Mouse (Mus musculus): ENCODE results near the gene Ap3s2.

Ap3s2 gene

DNA sequence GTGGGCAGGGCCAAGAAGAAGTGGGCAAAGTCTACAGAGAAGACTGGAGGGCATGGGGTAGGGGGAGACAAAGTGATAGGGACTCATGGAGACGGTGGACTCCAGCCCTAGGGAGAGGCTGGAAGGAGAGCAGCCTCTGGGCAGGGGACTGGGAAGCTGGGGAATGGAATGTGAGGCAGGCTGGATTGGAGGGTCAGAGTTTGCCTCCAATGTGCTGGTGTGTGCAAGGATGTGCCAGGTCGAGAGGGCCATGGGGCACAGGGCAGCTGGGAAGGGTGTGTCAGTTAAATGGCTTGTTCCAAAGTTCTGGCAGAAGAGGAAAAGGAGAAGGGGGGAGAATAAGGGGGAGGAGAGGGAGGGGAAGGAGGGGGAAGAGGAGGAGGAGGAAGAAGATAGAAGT is 83.2 kb downstream of the Ap3s2 start:
- DNase-seq = no peak

DNA sequence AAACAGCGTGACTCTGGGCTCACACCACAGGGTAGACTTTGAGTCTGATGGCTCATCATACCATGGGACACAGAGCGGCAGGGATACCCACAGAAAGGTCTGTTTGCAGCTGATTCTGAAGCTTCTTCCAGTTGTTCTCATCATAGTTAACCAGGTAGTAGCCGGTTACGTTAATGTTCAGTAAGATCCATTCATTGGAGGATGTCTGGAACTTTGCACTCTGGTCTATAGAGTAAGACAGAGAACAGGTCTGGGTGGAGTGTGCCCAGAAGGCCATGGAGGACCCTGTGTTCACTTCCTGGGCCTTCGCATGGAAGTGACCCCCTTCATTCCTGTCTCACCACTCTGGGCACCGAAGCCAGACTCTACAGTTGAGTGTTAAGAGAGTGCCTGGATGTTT is 85.3 kb downstream of the Ap3s2 start:
- no peak for DNase-seq

DNA sequence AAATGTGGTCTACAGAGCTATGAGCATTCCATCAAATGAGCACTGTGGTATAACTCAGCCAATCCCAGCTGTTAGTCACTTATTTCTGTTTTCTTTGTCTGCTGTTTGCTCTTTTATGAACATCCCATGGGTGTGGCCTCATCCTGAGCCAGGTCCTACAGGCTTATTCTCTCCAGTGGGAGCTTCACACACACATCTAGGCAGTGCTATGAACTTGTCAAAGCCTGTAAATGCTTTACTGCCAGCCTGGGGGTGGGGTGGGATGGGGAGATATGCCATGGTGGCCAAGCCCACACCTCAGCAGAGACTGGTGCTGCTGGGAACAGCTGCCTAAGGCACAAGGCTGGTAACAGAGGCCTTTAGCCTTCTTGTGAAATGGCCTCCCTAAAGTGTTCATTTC is 87.5 kb downstream of the Ap3s2 start:
- no peak for DNase-seq

DNA sequence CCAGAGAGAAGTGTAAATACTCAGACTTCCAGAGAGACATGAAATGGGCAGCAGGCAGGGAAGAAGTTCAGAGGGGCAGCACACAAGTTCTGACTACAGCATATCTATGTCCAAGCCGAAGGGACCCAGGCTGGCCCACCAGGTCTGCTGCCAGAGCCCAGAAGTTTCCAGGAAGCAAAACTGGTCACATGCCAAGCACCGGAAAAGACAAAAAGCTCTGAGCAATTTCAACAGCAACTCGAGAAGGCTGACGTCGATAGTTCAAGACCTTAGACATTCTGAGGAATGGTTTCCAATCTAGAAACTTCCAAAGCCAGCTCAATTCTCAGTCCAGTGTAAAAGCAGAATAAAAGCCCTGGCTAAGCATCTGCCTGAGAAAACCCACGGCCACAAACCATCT is 88.9 kb downstream of the Ap3s2 start:
- DNase-seq = no peak

DNA sequence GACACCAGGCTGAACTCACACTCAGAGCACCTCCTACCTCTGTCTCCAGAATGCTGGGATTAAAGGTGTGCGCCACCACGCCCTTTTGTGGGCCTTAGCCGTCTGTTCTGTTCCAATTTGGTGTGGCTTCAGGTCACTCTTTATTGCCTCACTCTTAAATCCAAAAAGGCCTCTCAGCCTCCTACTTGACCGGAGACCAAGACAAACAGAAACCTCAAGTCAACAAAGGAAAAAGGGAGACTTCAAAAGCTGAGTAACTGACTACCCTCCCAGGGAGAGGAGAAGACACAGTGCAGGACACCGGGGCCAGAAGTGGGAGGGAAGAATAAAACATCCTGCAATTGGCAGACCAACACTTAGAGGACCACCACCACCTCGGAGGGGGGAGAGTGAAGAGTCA is 89.3 kb downstream of the Ap3s2 start:
- DNase-seq = no peak

DNA sequence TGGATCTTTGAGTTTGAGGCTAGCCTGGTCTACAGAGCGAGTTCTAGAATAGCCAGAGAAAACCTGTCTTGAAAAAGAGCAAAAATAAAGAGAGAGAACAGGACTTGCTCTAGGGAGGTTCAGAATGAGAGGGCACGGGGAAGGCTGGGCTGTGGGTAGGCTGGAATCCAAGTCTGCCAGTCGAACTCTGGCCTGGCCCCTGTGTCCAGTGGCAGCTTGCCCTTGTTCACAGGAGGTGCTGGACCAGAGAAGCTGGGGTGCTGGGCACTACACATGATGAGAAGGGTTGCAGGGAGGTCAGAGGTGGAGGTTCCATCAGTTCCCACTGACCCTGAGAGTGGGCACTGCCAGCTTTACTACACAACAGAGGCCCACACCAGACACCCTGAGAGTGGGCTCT is 92.1 kb downstream of the Ap3s2 start:
- DNase-seq = no peak
